Mouse (Mus musculus) 416B (cell line): ENCODE data around the gene Zfp362.

ENCODE experiments used
- DNase-seq: peaks from one replicate; pipeline ENCODE4 v3.0.0; 2011; ENCODE audit warnings: low read depth

The Zfp362 gene

DNA sequence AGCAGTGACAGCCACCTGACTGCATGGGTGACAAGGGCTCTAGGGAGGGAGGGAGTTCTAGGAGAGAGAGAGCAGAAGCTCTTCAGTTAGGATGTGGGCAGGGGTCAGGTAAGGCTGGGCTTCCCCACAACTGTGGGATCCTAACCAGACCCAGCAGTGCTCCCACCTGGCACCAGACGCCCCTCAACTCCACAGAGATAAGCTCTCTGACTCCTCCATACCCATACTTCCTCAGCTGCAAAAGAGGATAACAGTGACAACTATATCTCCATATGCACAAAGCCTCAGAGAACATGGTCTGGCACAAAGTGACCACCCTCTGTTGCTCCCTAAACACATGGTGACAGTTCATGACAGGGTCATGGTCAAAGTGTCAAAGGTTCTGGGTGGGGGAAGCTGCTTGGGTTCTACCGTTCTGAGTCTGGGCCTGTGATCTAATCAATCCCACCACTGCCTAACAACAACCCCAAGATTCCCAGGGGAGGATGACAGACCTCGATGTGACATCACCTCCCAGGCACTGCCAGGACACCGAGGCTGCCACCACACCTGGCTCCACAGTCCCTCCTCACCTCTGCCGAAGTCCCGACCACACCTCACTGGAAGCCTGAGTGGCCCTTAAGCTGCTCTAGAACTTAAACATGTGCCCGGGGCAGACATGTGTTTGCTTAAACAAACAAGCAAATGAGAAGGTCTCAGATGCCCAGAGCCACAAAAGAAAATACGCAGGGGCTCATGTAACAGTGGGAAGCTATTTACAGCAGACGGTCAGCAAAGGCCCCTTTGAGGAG, 4.0 kb downstream of the Zfp362 start:
- DNase-seq, result no peak

DNA sequence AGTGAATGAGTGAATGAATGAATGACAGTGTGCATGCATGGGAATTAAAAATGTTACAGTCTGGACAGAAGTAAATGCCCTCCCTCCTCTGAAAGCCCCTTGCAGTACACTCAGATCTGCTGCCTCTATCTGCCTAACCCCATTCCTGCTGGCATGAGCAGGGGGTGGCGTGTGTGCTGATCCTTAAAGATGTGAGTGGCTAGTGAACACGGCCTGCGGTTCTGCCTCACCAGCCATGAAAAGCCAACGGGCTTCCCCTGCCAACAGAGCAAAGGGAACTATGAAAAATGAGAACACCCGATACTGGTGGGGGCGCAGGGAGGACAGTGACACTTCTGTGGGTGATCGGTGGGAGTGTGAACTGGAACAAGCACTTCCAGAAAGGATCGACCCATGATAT, 9.1 kb downstream of the Zfp362 start:
- no peak for DNase-seq

DNA sequence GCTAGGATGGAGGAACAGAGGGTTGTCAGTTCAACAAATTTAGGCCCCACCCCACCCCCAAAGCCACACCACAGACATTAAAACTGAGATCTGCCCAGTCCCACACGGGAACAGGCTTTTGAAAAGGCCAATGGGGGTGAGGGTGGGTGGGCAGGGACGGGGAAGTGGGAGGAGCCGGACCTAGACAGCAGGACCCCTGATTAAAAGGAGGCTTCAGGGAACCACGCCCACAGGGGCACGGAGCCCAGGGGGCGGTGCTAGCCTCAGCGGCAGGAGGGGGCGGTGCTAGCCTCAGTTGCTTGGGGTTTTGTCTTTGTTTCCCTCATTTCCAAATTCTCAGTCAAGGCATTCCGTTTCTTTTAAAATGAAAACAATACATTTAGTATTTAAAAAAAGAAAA, 10.2 kb downstream of the Zfp362 start:
- no peak for DNase-seq

DNA sequence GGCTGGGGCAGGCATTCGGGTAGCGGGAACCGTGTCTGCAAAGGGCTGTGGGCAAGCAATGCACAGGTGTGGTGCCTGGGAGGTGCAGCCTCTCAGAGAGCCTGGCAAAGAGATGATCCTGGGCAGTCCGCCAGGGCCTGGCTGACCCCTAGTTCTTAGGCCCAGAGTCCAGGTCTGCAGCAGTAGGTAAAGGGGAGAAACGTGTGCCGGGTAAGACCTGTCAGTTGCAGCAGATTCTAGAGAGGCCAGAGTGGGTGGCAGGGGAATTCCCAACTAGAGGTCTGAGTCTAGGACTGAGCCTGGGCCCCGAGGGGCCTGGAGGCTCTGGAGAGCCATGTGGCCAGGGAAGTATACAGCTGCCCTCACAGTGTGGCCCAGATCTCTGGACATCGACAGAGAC, 11.6 kb downstream of the Zfp362 start:
- no peak for DNase-seq

DNA sequence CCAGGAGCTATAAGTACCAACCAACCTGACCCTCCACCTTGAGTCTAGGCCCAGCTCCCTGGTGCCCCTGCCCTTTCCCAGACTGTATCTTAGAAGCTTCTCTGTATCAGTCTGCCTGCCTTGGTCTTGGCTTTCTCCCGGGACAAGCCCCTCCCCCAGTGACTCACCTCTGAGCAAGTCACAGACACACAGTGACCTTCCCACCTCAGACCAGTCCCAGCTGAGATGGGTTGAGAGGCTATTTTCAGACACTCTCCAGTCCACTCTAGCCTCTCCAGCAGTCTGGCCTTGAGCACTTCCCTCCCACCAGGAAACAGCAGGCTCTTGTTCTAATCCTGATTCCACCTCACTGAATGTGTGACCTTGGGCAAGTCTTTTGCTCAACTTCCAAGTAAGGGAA, 12.1 kb downstream of the Zfp362 start:
- peak; percentile 71 for DNase-seq

DNA sequence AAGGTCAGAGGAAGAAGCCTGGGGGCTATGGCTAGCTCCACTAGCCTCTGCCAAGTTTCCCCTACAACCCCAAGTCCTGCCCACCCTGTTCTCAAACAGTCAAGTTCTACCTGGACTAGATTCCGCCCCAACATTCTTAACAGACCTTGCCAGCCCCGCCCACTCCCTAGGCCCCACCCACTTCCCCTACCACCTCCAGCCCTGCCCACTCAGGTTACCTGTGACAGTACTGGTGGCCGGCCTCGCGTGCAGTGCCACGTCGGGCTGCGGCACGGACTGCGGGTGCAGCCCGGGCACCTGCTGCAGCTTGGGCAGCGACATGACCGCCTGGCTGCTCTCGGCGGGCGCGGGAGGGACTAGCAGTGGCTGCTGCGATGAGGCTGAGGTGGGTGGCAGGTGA, 16.2 kb downstream of the Zfp362 start:
- no peak for DNase-seq

DNA sequence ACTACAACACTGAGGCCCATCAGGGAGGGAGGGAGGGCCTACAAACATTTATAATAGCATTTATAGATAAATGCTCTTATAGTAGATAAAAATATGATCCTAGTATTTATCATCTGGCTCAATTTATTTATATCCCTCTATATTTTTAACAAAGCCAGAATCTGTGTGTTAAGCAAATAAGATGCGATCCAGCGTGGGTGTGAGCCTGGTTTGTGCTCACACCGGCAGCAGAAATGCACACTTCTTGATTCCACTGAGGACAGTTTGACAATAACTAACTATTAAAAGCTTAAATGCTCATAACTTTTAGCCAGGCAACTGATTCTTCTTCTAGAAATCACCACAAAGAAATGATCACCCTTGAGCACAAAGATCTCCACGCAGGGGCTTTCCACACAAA, 17.7 kb downstream of the Zfp362 start:
- DNase-seq, result no peak

DNA sequence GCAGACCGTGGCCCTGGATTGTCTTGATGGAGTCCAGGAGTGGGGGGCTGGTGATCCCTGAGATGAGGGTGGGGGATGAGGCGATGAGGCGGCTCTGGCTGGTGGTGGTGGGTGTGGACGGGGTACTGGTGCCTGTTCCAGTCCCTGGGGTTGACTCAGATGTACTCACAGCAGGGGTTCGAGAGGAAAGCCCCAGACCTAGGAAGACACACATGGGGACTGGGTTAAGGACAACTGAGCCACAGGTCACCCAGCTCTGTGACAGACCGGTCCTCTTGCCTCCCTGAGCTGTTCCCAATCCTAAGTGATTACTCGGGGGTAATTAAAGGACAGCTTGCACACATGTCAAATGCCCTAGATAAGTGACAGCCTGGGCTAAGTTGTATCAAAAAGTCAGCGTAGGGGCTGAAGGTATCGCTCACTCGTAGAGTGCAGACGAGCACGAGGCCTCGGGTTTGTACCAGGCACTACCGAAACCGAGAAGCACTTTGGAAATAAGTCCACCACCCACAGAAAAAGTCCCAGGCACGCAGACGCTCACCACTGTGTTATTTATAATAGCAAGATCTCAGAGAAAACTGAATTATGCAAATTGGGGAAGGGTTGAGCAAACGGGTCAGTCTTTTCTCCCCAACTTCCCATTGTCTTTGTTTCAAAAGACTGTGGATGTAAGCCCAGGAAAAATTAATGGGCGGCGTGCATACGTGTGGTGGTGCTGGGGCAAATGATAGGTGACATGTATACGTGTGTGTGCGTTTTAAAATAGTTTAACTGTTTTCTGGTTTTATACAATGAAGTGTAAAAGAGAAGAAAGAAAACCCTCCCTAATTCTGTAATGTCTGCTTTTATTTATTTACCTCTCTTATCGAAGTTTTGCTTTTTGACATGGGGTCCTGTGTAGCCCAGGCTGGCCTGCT, 18.6 kb downstream of the Zfp362 start:
- DNase-seq, result no peak

DNA sequence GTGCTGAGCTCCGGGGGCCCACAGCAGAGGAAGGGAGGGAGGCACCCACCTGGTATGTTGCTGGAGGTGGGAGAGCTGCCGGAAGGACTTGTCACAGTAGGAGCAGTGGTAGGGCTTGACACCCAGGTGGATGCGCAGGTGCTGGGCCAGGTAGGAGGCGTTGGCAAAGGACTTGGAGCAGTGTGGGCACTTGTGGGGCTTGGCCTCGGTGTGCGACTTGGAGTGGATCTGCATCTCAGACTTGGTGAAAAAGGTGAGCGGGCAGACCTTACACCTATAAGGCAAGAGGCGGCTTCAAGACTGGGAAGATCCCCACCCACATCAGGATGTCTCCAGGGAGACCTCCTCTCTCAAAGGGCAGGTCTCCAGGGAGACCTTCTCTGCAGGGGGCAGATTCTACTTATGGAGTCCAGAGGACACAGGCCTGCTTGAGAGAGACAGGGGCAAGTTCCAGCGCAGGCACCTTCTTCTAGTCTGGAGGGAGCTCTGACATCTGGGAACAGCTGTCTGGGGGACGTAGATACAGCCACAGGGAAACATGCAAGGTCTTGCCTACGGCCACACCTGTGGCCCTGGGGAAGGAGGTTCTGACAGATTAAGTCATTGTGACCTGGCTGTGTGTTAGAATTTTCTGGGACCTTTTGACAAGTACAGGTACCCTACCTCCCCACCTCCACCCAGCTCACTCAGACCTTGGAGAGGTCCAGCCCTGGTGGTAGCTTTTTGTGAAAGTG, 19.8 kb downstream of the Zfp362 start:
- DNase-seq, result no peak

DNA sequence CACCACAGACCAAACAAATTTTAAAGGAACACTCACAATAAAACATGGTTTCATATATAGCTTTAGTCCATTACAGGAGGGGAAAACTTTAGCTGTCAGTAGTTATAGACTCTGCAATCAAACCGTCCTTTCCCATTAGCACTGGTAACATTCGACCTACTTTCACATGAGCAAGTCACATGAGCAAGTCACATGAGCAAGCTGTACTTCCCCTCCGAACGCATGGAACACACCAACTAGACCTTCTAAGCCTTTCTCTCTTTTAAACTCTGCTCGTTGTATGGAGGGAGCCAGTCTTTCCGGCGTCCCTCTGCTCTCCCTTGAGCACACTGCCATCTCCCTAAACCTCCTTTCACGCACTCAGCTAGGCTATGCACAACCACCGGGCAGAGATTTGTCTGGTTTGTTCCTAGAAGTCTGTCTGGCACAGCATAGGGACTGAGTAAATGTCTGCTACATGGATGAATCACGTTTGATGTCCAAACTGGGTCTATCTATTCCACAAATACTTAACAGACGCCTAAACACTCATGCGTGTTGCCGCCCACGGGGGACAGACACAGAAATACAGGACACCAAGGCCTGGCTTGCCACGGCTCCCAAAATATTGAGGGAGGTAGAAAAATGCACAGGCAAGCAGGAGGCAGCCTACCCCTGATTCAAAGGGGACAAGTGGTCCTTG, 20.8 kb downstream of the Zfp362 start:
- DNase-seq, result no peak

DNA sequence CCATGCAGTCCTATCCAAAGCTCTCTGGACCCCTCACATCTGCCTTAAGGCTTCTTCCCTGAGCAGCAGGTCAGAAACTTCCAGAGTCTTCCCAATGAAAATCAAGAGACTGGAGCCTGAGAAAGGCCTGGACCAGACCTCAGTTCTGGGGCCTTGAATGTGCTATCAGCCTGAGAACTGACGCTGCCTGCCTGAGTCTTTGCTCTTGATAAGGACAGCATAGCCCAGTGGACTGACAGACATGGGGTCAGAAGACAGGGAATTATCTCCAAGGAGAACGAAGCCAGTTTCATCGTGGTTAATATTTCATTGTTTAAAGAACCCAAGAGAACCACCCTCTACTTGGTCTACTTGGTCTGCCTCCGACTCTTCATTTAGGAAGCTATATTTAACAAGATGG, 23.2 kb downstream of the Zfp362 start:
- DNase-seq, result no peak

DNA sequence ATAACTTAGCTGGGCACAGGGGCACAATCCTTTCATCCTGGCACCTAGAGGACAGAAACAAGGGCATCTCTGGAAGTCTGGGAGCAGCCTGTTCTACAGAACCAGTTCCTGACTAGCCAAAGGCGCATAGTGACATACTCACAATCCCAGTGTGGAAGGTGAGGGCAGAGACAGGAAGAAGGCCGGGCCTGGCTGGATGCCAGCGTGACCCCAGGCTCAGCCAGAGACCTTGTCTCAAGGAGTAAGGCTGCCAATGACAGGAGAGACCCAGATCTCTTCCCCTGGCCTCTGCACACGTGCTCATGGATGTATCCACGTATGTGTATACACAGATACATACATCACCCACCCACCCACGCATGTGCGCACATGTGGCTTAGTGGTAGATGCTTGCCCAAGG, 23.8 kb downstream of the Zfp362 start:
- no peak for DNase-seq

DNA sequence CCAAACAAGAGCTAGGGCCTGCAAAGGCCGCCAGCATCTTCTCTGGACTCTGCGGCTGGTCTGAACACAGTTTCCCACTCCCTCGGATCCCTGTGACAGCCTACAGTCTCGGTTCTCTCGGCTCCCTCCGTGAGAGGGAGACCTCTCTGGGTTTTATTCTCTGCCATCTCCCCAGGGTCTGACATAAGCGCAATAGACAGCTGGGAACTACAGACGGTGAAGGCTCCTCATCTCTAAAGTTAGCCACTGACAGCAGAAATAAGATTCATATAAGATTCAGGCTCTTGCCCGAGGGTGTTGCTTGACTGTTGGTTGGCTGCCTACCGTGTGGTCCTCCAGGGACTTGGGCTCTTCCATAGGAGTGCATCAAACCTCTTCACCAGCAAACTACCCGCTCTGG, 28.3 kb downstream of the Zfp362 start:
- no peak for DNase-seq

DNA sequence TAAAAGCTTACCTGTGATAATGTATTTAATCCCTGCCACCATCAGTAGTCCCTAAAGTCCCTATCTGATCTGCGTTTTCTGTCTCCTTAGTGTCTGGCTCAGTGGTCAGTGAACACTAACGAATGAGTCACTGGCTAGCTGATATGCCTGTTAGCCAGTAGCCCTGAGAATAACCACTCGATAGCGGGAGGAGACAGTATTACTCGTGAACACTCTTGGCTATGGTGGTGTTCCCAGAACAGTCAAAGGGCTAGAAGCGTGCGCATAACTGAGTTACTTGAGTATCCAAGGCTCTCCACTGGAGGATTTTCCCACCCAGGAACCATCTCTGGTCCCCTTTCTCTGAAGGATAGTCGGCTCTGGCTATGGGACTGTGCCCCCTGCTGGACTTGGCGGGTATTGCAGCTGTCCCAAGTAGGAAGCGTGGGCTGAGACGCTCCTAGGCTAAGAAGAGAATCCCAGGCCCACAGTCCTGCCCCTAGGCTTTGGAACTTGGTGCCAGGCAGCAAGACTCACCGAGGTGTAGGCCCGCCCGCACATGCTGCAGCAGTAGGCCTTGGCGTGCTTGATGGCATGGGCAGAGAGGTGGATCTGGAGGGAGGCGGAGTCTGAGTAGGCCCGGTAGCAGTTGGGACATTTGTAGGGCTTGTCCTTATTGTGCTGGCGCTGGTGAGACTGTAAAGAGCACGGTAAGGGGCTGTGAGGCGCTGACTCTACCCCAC, 29.1 kb downstream of the Zfp362 start:
- DNase-seq, result peak; percentile 50

DNA sequence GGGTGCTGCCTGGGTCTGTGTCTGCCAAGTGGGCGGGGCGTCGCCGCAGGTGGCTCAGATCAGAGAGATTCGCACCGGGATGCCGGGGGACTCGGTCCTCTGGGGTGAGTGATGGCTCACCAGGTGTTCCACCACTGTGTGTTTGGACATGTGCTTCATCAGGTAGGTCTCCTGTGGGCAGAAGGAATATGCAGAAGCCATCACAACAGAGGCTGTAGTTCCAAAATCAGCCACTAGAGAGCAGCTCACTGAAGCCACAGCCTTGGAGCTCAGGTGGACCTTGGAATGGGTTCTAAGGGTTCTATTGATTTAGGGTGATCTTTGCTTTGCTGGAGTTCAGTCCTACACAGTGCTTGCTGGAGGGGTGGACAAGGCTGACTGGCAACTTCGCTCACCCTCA, 31.4 kb downstream of the Zfp362 start:
- peak; percentile 26 for DNase-seq

DNA sequence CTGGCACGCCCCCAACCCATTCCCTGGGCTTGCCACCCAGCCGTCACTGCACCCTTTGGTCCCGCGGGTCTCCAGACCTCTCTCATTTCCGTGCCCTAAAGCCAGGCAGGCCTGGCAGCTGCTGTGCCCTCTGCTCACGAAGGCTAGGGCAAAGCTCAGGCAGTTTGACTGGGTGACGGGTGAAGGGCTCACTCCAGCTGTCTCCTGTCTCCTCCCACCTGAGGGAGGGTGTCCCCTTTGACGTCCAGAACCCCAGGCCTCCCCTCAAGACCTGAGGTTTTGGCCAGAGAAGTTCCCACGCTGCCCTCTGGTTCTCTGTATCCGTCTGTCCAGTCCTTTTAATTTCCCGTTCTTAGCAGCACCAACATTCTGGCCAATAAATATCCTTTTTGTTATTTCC, 32.0 kb downstream of the Zfp362 start:
- no peak for DNase-seq

DNA sequence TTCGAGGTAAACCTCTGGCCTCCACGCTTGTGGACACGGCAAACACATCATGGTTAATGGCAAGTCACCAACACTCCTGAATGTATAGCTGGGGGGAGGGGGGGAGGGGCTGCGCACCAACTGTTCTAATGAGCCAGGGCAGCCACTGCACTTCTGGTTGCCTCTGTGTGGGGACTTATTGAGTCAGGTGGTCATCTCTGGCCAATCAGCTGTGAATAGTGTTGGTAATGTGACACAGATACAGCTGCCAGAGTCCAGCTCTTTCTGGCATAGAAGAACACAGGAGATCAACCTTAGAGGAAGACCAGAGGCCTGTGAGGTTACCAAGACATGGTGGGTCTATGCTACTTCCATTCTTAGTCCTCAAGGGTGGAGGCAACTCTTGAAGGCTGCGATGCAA, 35.1 kb downstream of the Zfp362 start:
- DNase-seq, result peak; percentile 27

DNA sequence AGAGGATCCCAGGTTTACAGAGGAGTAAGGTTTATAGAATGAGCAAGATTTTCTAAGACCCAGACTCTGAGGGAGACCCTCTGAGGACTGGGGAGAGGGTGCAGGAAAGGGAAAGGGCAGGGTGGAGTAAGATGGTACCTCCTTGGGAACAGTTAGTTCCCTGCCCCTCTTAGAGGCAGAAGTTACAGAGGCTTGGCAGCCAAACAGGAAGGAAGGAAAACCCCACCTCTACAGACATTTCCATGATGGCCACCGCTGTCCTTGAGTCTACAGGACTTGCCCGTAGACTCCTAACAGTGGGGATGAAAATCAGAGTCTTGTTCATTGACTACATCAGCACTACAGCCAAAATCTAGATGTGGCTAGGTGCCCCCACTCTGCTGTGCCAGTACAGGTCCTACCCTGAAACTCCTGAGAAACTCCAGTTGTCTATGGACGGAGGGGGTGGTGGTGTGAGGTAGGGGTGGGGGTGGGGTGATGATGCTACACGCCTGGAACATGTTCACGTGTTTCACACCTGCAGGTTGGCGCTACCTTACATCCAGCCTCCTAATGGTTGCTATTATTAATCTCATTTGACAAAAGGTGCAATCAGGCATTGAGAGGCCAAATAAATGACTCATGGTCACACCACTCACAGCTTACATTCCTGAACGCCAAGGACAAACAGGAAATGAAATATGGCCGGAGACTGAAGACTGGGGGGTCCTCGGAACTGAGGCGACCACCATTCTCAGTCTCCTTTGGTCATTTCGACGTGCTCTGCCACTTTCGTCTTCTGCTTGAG, 36.1 kb downstream of the Zfp362 start:
- no peak for DNase-seq

DNA sequence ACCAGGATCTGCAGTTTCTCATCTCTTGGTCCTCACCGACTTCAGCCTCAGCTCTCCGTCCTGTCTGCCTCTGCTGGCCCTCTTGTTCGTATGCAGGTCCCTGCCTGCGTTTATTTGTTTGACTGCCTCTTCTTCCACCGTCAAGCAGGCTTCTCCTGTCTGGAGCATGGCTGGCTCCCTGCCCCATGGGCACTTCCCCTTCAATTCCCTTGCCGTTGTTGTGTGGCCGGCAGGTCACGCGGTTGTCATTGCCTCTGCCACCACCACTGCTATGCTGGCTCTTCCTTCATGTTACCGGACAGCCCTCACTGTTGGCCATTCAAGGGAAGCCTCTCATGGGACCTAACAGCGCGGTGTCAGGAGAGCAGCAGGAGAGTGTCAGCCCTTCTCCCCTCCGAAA, 37.7 kb downstream of the Zfp362 start:
- no peak for DNase-seq

DNA sequence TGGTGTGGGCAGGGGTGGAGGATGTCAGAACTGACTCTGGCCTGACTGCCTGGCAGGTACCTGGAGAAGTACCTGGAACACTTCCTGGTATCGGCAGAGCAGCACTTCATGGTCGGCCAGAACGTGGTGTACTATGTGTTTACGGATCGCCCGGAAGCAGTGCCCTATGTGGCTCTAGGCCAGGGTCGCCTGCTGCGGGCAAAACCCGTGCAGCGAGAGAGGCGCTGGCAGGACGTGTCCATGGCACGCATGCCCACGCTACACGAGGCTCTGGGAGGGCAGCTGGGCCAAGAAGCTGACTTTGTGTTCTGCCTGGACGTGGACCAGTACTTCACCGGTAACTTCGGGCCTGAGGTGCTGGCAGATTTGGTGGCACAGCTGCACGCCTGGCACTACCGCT, 38.9 kb downstream of the Zfp362 start:
- DNase-seq, result no peak

DNA sequence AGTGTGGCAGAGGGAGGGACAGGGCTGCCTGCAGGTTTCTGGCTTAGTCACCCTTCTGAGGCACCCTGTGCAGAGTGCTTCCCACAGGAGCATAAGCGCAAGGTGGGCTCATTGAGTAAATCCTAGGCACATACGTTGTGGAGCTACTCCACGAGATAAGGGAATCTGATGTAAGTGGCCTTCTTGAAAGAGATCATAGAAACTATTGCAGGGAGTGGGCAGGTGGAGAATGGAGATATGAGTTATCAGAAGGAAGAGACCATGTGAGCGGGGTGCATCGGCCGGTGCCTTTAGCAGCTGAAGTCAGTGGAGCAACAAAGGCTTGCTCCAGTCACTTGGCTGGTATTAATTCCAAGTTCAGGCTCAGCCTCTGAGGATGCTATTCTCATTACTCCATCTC, 45.8 kb downstream of the Zfp362 start:
- DNase-seq, result no peak
